Mouse (Mus musculus): ENCODE data around the gene Sergef. TPM values are rescaled to one million over a fixed set of nuclear protein-coding genes. Genes with fewer than 3 reads are reported as not detected.

Sergef gene
- total RNA-seq, 2 experiments from 2014 or later: 21.9 to 22.1 TPM

DNA sequence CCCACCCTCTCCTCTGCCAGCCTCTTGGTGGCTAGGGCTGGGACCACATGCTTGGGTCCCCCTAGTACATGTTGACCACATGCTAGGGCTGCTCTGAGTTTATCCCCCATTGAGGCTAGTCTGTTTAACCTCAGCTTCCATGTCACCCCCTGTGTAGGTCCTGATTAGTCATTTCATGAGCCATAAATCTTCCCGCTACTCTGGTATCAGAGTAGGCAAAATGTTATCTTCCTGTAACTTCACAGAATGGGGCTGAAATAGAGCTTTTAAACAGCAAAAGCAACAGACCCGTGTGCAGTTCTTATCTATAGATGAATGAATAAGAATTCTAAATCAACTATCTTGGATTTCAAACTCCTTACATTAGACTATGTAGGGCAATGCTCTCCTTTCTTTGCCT is 138.1 kb downstream of the Sergef start:
- no peak for DNase-seq

DNA sequence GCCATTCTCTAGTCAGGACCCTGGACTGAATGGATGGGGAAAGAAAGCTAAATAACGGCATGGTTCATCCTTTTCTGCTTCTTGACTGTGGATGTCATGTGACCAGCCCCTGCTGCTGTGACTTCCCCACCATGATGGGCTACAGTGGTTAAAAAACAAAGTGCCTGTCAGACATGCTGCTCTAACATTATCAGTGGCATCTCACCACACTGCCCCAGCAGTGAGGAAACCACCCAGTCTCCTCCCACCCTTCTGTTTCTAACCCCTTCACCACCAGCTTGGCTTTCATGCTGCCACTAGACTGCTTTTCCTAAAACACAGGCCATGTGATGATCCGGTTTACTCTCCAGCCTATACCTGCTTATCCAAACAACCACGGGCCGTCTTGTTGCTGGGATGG is 140.0 kb downstream of the Sergef start:
- DNase-seq: no peak

DNA sequence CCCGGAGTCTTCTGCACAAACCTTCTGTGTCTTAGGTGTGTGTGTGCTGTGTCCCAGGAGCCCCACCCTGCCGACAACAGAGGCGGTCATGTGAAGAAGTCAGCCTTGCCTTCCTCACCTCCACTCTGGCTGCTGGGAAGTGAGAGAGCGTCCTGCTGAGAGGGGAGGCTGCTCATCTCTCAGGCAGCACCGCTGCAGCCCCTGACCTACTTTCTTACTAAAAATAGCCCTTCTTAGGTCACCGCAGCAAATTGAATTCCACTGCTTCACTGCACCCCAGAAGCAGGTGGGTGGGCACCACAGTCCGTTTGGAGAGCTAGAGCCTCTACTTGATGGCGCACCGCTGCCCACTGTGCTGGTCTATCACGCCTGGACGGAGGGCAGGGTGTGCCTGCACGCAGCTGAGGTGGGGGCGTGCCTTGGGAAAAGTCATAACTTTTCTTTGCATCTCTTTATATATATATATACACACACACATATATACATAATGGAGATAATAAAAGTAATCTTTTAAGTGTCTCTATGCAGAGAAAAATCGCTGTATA is 147.4 kb downstream of the Sergef start:
- DNase-seq: no peak

DNA sequence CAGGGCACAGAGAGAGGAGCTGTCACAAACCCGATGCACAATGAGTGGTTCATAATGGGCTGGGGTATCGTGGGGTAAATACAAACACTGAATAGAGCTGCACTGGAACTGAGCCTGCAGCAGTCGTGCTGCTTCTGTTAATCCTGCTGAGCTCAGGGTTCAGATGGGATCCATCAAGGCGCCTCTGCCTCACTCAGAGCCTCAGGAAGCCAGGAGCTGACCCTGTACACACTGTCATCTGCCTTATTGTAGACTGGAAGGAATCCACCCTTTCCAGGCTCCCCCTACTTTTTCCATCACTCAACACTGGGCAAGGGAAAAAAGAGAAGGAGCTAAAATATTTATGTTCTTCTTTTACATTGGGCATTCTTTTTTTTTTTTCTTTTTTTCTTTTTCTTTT is 152.3 kb downstream of the Sergef start:
- no peak for DNase-seq

DNA sequence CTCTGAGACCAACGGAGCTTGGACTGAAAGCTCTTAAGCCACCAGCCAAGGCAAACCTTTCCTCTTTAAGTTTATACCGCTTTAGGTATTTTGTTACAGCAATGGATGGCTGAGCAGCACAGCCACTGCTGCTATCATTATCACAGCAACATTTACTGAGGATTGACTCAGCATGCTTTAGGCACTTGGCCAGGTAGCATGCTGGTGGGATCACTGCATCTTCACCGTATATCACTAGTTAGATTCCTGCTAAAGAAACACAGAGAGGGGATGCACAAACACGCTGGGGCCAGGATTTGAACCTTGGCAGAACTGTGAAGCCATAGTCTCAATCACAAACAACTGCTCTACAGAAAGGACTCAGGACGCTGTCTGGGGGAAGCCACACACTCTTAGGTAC is 152.8 kb downstream of the Sergef start:
- no peak for DNase-seq

DNA sequence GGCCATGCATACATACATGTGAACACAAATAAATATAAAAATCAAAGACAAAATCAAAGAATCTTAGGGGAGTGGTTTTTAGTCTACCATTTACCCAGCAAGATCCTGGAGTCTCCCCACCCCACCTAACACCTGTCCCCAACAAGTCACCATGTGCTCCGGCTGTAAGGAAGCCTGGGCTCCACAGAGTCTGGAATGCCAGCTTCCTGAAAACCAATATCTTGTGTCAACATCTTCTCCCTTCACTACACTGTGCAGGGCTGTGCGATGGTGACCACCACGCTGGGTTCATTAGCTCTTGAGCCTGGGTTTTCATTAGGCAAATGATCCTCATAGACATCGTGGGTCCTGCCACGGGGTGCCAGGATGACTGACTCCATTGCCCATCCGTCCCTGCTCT is 155.4 kb downstream of the Sergef start:
- no peak for DNase-seq

DNA sequence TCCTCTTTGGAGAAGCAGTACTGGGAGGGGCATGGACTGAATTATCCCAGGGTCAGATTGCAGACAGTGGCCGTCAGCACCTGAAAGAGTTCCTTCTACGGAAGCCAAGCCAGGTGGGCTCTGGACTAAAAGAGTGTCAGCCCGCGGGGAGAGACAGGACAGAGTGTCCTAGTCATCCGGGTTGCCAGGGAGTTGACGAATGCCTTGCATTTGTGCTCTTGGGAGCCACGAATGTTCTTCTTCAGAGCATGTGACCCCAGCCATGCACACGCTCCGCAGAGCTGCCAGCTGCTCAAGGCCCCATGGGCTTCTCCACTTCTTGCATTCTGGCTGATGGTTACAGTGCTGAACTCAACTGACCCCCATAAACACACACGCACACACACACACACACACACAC is 156.6 kb downstream of the Sergef start:
- DNase-seq: no peak

DNA sequence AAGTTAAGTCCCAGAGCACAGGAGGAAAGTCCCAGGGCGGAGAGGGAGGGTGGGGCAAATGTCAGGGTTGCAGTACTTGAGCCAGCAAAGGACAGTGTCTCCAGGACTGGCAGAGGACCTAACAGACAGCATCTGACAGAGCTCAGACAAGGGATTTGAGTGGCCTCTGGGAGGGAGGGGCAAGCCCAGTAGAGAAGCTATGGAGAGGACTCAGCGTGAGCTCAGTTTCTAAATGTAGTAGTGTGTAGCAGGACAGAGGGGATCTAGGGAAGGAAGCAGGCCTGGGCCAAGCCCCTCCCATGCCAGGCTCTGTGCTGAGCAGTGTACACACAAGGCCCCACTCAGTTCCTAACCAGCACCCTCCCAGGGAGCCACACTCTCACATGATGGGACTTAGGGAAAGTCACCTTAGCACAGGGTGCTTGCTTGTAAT is 157.5 kb downstream of the Sergef start:
- DNase-seq: peak; percentile 51 to 53

DNA sequence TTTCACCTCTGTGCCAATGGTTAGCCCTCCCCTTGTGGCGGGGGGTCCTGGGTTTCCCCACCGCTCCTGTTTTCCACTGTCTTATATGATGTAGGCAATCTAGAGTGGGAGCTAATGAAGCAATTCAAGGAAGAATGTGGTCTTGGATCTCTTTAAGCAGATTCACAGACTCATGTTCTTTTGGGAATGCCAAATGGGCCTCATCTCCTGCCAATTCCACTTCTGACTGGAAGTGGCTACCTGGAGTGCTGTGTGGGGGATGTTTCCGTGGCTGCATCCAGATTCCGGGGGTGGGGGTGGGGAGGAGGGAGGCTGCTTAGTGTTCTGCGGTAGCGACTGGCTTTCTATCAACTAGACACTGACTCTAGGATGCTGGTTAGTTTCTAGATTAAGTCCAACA is 159.8 kb downstream of the Sergef start:
- DNase-seq: no peak

DNA sequence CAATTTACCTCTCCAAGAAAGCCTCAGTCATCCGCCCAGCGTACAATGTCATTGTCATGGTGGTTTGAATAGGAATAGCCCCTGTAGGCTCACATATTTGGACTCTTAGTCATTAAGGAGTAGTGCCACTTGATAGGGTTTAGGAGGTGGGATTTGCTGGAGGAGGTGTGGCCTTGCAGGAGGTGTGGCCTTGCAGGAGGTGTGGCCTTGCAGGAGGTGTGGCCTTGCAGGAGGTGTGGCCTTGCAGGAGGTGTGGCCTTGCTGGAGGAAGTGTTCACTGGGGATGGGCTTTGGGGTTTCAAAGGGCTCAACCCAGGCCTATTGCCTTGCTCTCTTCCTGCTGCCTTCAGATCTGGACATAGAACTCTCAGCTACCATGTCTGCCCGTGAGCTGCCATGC is 162.2 kb downstream of the Sergef start:
- no peak for DNase-seq

DNA sequence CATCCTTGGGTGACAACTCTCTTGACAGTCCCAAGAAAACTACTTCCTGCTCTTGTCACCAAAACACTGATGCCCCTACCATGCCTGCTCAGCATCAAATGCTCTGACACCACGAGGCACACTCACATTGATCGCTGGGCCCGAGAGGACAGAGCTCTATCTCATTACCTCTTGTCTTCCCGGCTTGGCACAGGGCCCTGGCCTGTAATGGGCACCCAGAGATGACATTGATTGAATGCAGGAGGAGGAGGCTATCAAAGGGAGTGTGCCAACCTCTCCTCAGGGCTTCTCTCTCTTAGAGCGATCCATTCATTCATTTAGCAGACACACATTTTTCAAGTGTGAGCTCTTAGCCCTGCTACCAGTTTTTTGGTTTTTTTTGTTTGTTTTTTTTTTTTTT is 164.1 kb downstream of the Sergef start:
- DNase-seq: peak; percentile 17 to 22

DNA sequence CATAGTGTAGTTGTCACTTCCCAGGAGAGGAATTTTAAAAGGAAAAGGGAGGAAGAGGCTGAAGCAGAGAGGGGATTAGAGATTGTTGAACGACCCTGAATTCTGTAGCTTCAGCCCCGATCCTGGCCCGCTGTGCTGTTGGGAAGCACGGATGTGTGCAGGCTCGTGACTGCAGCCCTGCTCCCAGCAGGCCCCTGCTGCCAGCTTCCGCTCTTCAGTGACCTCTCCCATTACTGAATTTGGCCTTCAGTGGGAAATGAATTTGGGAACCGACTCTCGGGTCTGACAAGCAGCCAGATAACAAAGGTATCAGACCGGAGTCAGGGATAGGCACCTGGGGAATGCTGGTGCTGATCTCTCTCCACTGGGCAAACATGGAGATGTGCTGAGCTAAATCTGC is 166.5 kb downstream of the Sergef start:
- no peak for DNase-seq

DNA sequence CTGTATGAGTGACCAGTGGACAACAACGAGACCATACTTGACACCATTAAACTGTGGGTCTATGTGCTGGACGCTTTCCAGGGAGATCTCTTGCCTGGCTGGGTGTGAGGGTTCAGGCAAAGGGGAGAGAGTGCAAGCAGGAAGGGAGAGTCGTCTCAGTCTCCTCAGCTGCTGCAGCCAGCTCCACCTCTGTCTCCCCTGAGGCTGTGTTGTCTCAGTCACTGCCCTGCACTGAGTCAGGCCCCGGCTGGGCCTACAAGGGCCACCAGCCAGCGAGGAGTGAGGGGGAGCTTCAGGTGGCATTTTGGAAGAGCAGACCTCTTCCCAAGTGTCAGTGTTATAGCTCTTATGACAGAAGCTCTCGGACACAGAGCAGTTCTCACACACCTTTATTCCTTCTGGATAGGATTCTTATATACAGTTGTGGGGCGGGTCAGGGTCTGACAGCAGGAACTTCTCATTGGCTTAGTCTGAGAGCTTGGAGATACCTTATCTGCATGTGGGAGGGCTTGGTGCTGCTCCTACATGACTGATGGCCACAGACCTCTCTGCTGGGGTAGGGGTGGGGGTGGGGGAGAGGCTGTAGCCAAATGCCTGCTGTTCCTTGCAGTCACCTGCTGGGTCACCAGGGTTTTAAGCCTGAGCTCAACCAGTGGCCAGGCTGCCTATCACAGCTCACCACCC is 168.4 kb downstream of the Sergef start:
- no peak for DNase-seq

DNA sequence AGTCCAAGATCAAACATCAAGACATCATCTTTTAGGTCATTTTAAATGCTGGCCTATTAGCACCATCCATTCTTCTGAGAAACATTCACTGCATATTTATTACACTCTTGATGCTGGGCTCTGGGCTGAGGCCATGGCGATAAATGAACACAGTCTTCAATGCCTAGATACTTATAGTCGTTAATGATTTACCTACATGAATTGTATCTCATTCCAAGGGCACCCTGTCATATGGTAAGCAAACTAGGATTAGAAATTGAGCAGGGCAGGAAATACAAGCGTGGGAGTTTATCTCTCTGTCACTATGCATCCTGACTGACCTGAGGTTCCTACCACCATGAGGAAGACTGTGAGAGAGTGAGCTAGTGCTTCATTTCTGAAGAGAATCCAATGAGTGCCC is 170.1 kb downstream of the Sergef start:
- no peak for DNase-seq

DNA sequence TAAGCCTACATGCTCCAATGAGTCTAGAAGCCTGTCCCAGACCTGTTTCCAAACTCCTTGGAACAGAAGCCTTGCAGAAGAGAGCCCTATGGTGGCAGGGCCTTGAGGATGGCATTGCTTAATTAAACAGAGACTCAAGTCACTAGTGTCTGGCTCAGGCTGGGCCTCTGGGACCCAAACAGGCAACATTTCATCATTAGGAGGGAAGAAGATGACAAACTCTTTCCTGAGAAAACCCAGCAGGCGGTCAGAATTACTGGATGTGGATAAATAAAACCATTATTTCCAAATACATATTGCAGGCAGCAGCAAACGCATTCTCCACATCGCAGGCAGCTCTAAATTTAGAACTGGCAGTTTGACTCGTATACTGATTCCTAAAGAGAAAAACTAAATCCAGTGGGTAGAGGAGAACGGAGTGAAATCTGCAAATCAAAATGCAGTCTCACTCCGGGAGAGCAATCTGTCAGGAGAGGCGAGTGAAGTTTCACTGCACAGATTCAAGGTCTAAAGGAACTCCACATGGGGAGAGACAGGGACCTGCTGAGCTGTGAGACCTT is 173.1 kb downstream of the Sergef start:
- DNase-seq: no peak

DNA sequence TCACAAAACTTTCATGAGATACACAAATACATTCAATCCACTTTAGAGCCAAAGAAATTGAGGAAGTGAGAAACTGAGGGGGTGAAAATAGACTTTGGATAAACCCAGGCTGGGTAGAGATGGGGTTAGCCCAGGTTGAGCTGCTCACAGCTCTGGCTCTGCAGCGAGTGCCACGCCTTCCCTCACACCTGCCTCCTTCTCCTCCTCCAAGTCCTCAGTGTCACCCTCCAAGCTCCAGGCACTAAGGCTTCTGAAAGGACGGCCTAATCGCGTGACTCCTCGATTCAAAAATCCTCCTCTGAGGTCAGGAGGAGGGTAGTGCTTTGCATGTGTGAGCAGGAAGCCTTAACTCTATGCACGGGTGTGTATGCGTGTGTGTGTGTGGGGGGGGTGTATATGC is 176.5 kb downstream of the Sergef start:
- DNase-seq: no peak

DNA sequence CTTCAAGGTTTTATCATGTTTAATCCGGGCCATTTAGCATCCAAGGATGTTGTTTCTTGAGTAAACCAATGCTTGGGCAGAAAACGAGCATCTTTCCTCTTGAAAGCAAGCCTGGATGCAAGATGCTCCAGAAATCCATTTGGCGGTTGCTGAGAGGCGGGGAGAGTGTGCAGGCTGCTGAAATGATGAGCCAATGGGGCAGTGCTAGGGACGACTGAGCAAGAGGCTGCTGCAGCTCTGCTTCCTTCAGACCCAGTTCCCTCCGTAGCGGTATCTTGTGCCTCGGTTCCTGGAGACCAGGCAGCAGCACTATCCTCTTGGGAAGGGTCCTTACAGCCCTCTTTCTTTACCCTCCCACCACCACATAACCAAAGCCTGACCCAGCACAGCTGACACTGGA is 177.3 kb downstream of the Sergef start:
- DNase-seq: no peak

DNA sequence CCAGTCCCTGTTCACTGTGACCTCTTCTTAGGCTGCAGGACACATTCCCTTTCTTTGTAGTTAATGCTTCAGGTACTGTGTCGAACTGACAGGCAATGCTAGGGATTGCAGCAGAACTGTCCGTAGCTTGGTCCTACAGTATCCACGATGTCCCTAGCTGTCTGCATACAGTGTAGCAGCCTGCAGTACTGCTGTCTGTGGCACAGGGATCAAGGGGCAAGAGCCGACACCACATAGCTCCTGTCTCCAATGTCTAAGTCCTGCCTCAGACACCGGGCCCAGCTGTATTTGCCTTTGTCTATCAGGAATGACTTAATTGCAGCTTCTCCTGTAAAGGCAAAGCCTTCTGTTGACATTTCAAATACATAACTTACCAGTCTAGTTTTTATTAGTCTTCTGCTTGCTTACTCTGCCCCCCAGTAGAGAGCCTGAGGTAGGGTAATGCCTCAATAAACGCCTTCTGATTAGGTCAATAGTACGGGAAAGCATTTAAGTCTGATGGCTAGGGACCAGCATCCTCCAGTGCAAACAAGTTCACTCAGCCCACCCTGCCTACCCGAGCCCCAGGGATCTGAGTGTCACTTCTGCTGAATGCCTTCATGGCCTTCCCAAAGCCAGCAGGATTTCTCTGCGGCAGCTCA is 179.9 kb downstream of the Sergef start:
- DNase-seq: no peak

DNA sequence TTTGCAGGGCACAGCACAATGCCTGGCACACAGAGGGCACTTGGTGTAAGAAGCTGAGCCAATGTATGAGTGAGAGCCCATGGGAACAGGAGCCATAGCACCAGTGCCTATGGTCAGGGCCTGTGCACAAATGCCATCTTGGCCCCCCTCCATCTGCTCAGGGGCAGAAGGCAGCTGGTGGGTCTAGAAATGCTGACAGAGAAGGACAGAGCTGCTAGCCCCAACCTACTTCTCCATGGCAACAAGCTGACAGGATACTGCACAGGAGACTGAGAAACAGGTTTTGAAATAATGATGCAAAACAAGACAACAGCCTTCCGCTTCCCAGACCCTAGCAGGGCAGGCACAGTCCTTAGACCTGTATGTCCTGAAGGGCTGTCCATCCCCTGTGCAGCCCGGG is 180.4 kb downstream of the Sergef start:
- no peak for DNase-seq

DNA sequence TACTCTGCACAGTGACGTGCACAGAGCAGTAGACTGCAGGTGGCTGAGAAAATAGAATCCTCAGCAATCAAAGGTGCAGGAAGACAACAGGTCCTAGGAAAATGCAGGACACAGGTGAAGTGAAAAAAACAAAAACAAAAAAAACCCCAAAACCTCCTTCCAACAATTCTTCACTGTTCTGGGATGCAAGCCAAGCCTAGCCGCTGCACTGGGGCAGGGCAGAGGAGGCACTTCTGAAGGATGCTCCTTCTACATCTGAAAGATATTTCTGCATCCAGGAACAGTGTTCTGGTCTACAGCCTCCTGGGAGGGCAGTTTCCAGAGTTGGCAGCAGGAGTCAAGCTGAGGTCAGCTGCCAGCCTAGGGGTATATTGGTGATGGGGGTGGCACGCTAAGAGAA is 181.7 kb downstream of the Sergef start:
- no peak for DNase-seq

DNA sequence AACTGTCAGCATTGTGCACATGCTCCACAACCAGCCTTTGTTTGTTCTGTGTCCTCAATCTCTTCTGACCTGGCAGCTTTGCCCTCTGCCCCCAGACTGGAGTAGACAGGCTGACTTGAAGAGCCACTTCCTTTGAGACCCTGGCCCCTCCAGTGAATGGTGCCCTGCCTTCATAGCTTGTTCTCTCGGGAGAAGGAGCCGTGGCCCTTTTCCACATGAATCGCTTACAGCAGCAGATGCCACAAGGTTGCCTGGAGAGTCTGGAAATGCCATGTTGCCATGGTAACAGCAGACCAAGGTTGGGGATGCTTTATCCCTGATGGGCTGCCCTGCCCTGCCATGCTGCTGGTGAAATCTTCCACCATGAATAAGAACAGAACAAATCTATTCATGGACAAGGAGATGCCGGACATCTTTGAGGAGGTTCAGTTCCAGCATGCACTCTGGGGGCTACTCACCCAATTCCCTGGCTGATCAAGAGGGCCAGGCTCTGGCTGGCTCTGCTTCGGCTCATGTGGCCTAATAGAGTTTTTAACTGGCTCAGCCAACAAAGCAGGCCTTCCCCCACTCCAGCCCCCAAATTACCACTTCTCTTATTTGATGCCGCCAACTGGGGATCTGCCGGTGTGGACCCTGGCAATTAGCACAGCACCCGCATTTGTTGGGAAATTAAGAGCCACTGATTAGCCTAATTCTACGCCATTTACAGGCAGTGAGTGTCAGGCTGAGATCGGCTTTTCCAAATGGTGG is 185.5 kb downstream of the Sergef start:
- no peak for DNase-seq

DNA sequence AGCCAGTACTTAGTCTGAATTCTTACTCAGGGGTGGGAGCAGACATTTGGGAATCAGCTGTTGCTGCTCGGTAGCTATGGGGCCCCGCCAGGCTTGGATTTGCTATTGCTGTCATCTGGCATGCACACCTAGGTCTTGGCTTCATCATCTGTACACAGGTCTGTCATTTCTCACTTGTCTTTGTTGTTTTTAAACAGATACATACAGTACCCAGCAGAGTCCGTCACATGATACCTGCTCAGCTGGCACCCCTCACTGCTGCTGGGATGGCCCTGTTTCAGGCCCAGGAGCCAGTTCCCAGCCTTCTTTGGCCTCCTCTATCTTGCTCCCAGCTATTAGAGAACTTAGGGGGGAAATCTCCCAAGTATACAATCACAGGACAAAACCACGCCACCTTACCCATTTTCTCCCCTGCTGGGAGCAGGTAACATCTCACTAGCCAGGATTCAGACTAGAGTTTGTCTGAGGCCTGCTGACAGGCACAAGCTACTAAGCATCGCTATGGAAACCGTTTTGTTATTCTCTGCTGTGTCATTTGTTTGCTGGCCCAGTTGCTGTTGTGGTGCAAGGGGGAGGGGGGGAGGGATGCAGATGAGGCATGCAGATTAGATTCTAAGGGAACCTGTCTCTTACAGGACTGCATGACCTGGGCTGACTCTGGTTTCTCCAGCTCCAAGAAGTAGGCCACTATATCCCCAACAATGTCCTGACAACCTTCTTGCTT is 190.5 kb downstream of the Sergef start:
- no peak for DNase-seq
